9 mouse cellular contexts compared by ENCODE assay signal in genomic region chr8:70885612-70886011, GRCm38 (mm10). TPM values are rescaled to one million over a fixed set of nuclear protein-coding genes. Genes with fewer than 3 reads are reported as not detected.
DNase-seq lines count a peak whose midpoint lies in the region; ATAC-seq and TF ChIP-seq lines count a peak whose summit lies in the region.
"Had no signal": no experiment of that assay in that cellular context is flagged by ENCODE, and none has a peak within 500 bp of the region (broad histone marks: within the 10 kb centered on the region; RNA-seq: fewer than 3 reads in every experiment).

No protein-coding gene starts in this region.

- 14% methylated on average over 12 of the region's 12 CpGs for WGBS in liver, embryonic 12.5 days (ENCODE audit: insufficient replicate concordance)
- WGBS in limb, embryonic 14.5 days: 16% methylated on average over 12 of the region's 12 CpGs
- WGBS in kidney, adult 2 months: 15% methylated on average over 12 of the region's 12 CpGs

- TF ChIP-seq CTCF in kidney, adult 2 months (conservative IDR thresholded peaks at IDR 0.05; ENCODE audit: insufficient read depth, insufficient read length, low read depth, low read length): no peak

- DNase-seq in liver (peak; percentile 53), NIH3T3 (ENCODE audit: low read depth) (peak; percentile 85)
- DNase-seq in limb, embryonic 14.5 days (ENCODE audit: low spot score): peak; percentile 60
- DNase-seq in gastrocnemius, postnatal 36 days: no peak
- DNase-seq in heart, postnatal 25 days (ENCODE audit: low spot score): no peak
- DNase-seq in kidney, adult 2 months: no peak

- no peaks in the 10 kb centered on the region for H3K9me3 ChIP-seq in liver, embryonic 12.5 days (replicated peaks)
- no peaks in the 10 kb centered on the region for H3K9me3 ChIP-seq in limb, embryonic 14.5 days (ENCODE audit: control insufficient read depth, low read length)

- H3K36me3 ChIP-seq in liver, embryonic 12.5 days: no peaks in the 10 kb centered on the region
- no peaks in the 10 kb centered on the region for H3K36me3 ChIP-seq in limb, embryonic 14.5 days (ENCODE audit: control insufficient read depth, insufficient read depth, low read length)
- no peaks in the 10 kb centered on the region for H3K36me3 ChIP-seq in kidney, adult 2 months (ENCODE audit: control insufficient read depth, insufficient read depth, low read length)

- H3K9ac ChIP-seq in liver, embryonic 12.5 days: no peak overlapping the region
- no peak overlapping the region for H3K9ac ChIP-seq in limb, embryonic 14.5 days (ENCODE audit: low read depth, low read length, severe bottlenecking)

- no peak overlapping the region for H3K4me2 ChIP-seq in liver, embryonic 12.5 days
- H3K4me2 ChIP-seq in limb, embryonic 14.5 days (replicated peaks; ENCODE audit: low read depth, low read length, severe bottlenecking): no peak overlapping the region

- no peak overlapping the region for H3K4me3 ChIP-seq in liver, embryonic 12.5 days
- no peak overlapping the region for H3K4me3 ChIP-seq in limb, embryonic 14.5 days (replicated peaks; ENCODE audit: low read length)
- H3K4me3 ChIP-seq in kidney, adult 2 months (ENCODE audit: insufficient read depth, low read depth, low read length): no peak overlapping the region
- H3K4me3 ChIP-seq: left cerebral cortex, adult 2 months had no signal

- ATAC-seq in liver, embryonic 12.5 days: no peak
- peak; percentile 39 for ATAC-seq in CD4-positive, CD25-positive, alpha-beta regulatory T cell, adult 4 months
- ATAC-seq in limb, embryonic 14.5 days (ENCODE audit: low FRiP score, low read depth): no peak

- intact Hi-C loops in gastrocnemius, postnatal 36 days (cut with DNase I): no loop called here
- intact Hi-C loops in heart, postnatal 25 days (cut with DNase I): no loop called here

- peaks cover 20% of the 10 kb centered on the region for H3K4me1 ChIP-seq in liver, embryonic 12.5 days
- peaks cover 2% of the 10 kb centered on the region; the same call in 1 of the 2 replicates for H3K4me1 ChIP-seq in limb, embryonic 14.5 days (ENCODE audit: control insufficient read depth, insufficient read depth, low read length)
- no peaks in the 10 kb centered on the region for H3K4me1 ChIP-seq in kidney, adult 2 months (ENCODE audit: control insufficient read depth, insufficient read depth, low read length)

- peaks cover 58% of the 10 kb centered on the region for H3K27me3 ChIP-seq in liver, embryonic 12.5 days (replicated peaks)
- 0 out of 2 replicates have a peak, but pooled peaks cover 2% of the 10 kb centered on the region for H3K27me3 ChIP-seq in limb, embryonic 14.5 days (ENCODE audit: control insufficient read depth, insufficient read depth, low read length)
- no peaks in the 10 kb centered on the region for H3K27me3 ChIP-seq in kidney, adult 2 months (replicated peaks; ENCODE audit: control insufficient read depth, insufficient read depth, low read length)

- no peak overlapping the region for H3K27ac ChIP-seq in liver, embryonic 12.5 days
- no peak overlapping the region for H3K27ac ChIP-seq in limb, embryonic 14.5 days (replicated peaks; ENCODE audit: low read depth, low read length)
- H3K27ac ChIP-seq in kidney, adult 2 months (ENCODE audit: insufficient read depth, low read depth, low read length): no peak overlapping the region
- H3K27ac ChIP-seq: left cerebral cortex, adult 2 months had no signal

- no peak for TF ChIP-seq POLR2A in limb, embryonic 14.5 days (IDR thresholded peaks at IDR 0.05; ENCODE audit: borderline replicate concordance, extremely low read depth, insufficient read depth, insufficient read length)
- TF ChIP-seq POLR2A in kidney, adult 2 months (IDR thresholded peaks at IDR 0.05; ENCODE audit: low read depth, low read length): no peak

RNA-seq across cellular contexts. Expression of gene Slc5a5, which starts 6.9 kb away (rescaled TPM):
- 0.08 and 0.11 TPM in 2 replicates for polyA plus RNA-seq in liver, embryonic 12.5 days (2016; fragmentation: Nextera tagmentation; extraction: Ambion mirVana)
- not detected for polyA plus RNA-seq in CD4-positive, CD25-positive, alpha-beta regulatory T cell, adult 4 months (2017; shearing (Covaris generic))
- polyA plus RNA-seq in limb, embryonic 14.5 days (2012; rRNA removed): 1.4 and 1.9 TPM in 2 replicates
- 0.19 and 0.83 TPM in 2 replicates for polyA plus RNA-seq in limb, embryonic 14.5 days (2014; fragmentation: Nextera tagmentation; extraction: Ambion mirVana)
- total RNA-seq in gastrocnemius, postnatal 36 days (2021): under 1 TPM in 1 of 2 experiments, not detected in 1; 0.10 TPM
- total RNA-seq in heart, postnatal 25 days (2021): not detected
- 0.19 and 0.31 TPM in 2 replicates for polyA plus RNA-seq in kidney, adult 2 months (2012; rRNA removed)

RNA-seq across cellular contexts. Expression of gene Rpl18a, which starts 11.6 kb away (rescaled TPM):
- polyA plus RNA-seq in liver, embryonic 12.5 days (2016; fragmentation: Nextera tagmentation; extraction: Ambion mirVana): 3,066 and 3,170 TPM in 2 replicates
- over 10,000 TPM in 1 of 2 experiments, 1,000 to 10,000 TPM in 1; 9,999 to 11,110 TPM for polyA plus RNA-seq in CD4-positive, CD25-positive, alpha-beta regulatory T cell, adult 4 months (2017; shearing (Covaris generic))
- 5,343 and 6,042 TPM in 2 replicates for polyA plus RNA-seq in limb, embryonic 14.5 days (2012; rRNA removed)
- 5,732 and 5,809 TPM in 2 replicates for polyA plus RNA-seq in limb, embryonic 14.5 days (2014; fragmentation: Nextera tagmentation; extraction: Ambion mirVana)
- 100 to 1,000 TPM; 802 to 969 TPM for total RNA-seq in gastrocnemius, postnatal 36 days (2021)
- 100 to 1,000 TPM; 838 to 880 TPM for total RNA-seq in heart, postnatal 25 days (2021)
- 3,589 and 3,709 TPM in 2 replicates for polyA plus RNA-seq in kidney, adult 2 months (2012; rRNA removed)

RNA-seq across cellular contexts. Expression of gene Ccdc124, which starts 11.9 kb away (rescaled TPM):
- polyA plus RNA-seq in liver, embryonic 12.5 days (2016; fragmentation: Nextera tagmentation; extraction: Ambion mirVana): 78.8 and 81.1 TPM in 2 replicates
- polyA plus RNA-seq in CD4-positive, CD25-positive, alpha-beta regulatory T cell, adult 4 months (2017; shearing (Covaris generic)): 10 to 100 TPM; 61.0 to 62.7 TPM
- 49.2 and 58.9 TPM in 2 replicates for polyA plus RNA-seq in limb, embryonic 14.5 days (2012; rRNA removed)
- 96.2 and 97.2 TPM in 2 replicates for polyA plus RNA-seq in limb, embryonic 14.5 days (2014; fragmentation: Nextera tagmentation; extraction: Ambion mirVana)
- 10 to 100 TPM; 56.2 to 64.3 TPM for total RNA-seq in gastrocnemius, postnatal 36 days (2021)
- total RNA-seq in heart, postnatal 25 days (2021): 10 to 100 TPM; 46.6 to 47.7 TPM
- polyA plus RNA-seq in kidney, adult 2 months (2012; rRNA removed): 48.9 and 49.2 TPM in 2 replicates

RNA-seq across cellular contexts. Expression of gene Map1s, which starts 20.1 kb away (rescaled TPM):
- 28.4 and 30.9 TPM in 2 replicates for polyA plus RNA-seq in liver, embryonic 12.5 days (2016; fragmentation: Nextera tagmentation; extraction: Ambion mirVana)
- 10 to 100 TPM; 13.8 to 17.2 TPM for polyA plus RNA-seq in CD4-positive, CD25-positive, alpha-beta regulatory T cell, adult 4 months (2017; shearing (Covaris generic))
- 63.7 and 96.8 TPM in 2 replicates for polyA plus RNA-seq in limb, embryonic 14.5 days (2012; rRNA removed)
- 45.6 and 47.6 TPM in 2 replicates for polyA plus RNA-seq in limb, embryonic 14.5 days (2014; fragmentation: Nextera tagmentation; extraction: Ambion mirVana)
- 10 to 100 TPM in 1 of 2 experiments, 1 to 10 TPM in 1; 9.6 to 15.6 TPM for total RNA-seq in gastrocnemius, postnatal 36 days (2021)
- 10 to 100 TPM; 20.7 to 21.2 TPM for total RNA-seq in heart, postnatal 25 days (2021)
- polyA plus RNA-seq in kidney, adult 2 months (2012; rRNA removed): 18.4 and 24.4 TPM in 2 replicates

RNA-seq across cellular contexts. Expression of gene Kcnn1, which starts 22.6 kb away (rescaled TPM):
- polyA plus RNA-seq in liver, embryonic 12.5 days (2016; fragmentation: Nextera tagmentation; extraction: Ambion mirVana): 0.55 and 0.72 TPM in 2 replicates
- not detected for polyA plus RNA-seq in CD4-positive, CD25-positive, alpha-beta regulatory T cell, adult 4 months (2017; shearing (Covaris generic))
- polyA plus RNA-seq in limb, embryonic 14.5 days (2012; rRNA removed): 9.1 and 11.2 TPM in 2 replicates
- polyA plus RNA-seq in limb, embryonic 14.5 days (2014; fragmentation: Nextera tagmentation; extraction: Ambion mirVana): 2.5 and 3.0 TPM in 2 replicates
- 10 to 100 TPM; 12.8 to 18.3 TPM for total RNA-seq in gastrocnemius, postnatal 36 days (2021)
- total RNA-seq in heart, postnatal 25 days (2021): 1 to 10 TPM; 8.1 to 8.6 TPM
- polyA plus RNA-seq in kidney, adult 2 months (2012; rRNA removed): 9.4 and 11.0 TPM in 2 replicates

Comparison
In these comparisons a context has a peak if more than half of its experiments do, and no peak if none do; other contexts are left out.
1. DNase-seq: peak in liver (single experiment), NIH3T3 (single experiment) and limb, embryonic 14.5 days (single experiment); none in gastrocnemius, postnatal 36 days (0 of 2), heart, postnatal 25 days (single experiment) and kidney, adult 2 months (single experiment).